8 mouse cellular contexts compared by ENCODE assay signal in the genomic region with DNA sequence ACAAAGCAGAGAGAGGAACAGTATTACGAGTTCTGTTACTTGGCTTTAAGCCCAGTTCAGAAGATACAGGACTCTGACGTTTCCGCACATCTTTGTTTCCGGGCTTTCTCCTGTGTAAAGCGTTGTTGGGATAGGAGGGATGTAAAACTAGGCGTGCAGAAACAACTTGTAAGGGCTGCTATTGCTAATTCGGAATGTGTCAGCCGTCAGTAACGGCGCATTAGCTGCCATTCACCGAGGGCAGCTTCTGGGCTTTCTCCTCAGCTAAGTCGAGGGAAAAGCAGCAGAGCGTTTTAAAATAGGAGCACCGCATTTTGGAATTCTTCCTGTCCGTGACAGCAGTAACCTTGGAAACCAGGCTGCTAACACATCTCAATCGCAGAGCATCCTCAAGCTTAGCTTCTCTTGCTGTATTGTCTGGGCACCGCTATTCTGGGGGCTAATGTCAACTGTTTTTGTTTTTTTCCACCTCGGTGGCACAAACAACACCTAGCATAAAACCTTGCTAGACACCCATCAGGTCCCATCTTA. TPM values are rescaled to one million over a fixed set of nuclear protein-coding genes. Genes with fewer than 3 reads are reported as not detected.
DNase-seq lines count a peak whose midpoint lies in the region; ATAC-seq and TF ChIP-seq lines count a peak whose summit lies in the region.

No protein-coding gene starts in this region.

- H3K9ac ChIP-seq in heart, embryonic 15.5 days, result peak overlapping the region; percentile 84
- H3K9ac ChIP-seq in lung, embryonic 16.5 days (ENCODE audit: low read length), result peak overlapping the region; percentile 85

- TF ChIP-seq CTCF in lung, adult 2 months (IDR thresholded peaks at IDR 0.05; ENCODE audit: insufficient read depth, low read length), result no peak
- no peak for TF ChIP-seq CTCF in layer of hippocampus, adult 2 months (conservative IDR thresholded peaks at IDR 0.05)

- no peak for TF ChIP-seq POLR2A in lung, adult 2 months (IDR thresholded peaks at IDR 0.05; ENCODE audit: borderline replicate concordance, extremely low read depth, low read depth, low read length)

- WGBS in lung, adult 2 months, result under 1% methylated on average over 18 of the region's 18 CpGs
- WGBS in heart, embryonic 15.5 days, result under 1% methylated on average over 18 of the region's 18 CpGs
- under 1% methylated on average over 18 of the region's 18 CpGs for WGBS in lung, embryonic 16.5 days

- H3K9me3 ChIP-seq in heart, embryonic 15.5 days (replicated peaks), result no peaks in the 10 kb centered on the region
- H3K9me3 ChIP-seq in lung, embryonic 16.5 days (ENCODE audit: control insufficient read depth, low read length), result no peaks in the 10 kb centered on the region

- DNase-seq in lung, adult 2 months, result no peak
- DNase-seq in lung, postnatal 25 days (ENCODE audit: low spot score), result no peak
- peak; percentile 45 to 61 for DNase-seq in cerebellum, postnatal 25 days
- DNase-seq in layer of hippocampus, adult 2 months (ENCODE audit: low spot score in 2 of 2), result peak; percentile 30 to 43
- DNase-seq in right cerebral cortex, adult 18-20 months, result peak; percentile 46
- no peak for DNase-seq in urinary bladder, postnatal 4 days (ENCODE audit: low spot score in 2 of 2)

- no peaks in the 10 kb centered on the region for H3K36me3 ChIP-seq in heart, embryonic 15.5 days
- 0 out of 2 replicates have a peak, but pooled peaks cover 2% of the 10 kb centered on the region for H3K36me3 ChIP-seq in lung, embryonic 16.5 days (ENCODE audit: control insufficient read depth, insufficient read depth, low read length)

- H3K27ac ChIP-seq in heart, embryonic 15.5 days, result peak overlapping the region; percentile 84
- H3K27ac ChIP-seq in layer of hippocampus, adult 2 months, result peak overlapping the region; percentile 97
- peak overlapping the region; percentile 73 for H3K27ac ChIP-seq in lung, embryonic 16.5 days (ENCODE audit: low read length)

- H3K4me3 ChIP-seq in lung, adult 2 months (replicated peaks; ENCODE audit: extremely low read depth, low read depth, low read length), result peak overlapping the region; percentile 76
- peak overlapping the region; percentile 94 for H3K4me3 ChIP-seq in heart, embryonic 15.5 days
- peak overlapping the region; percentile 95 for H3K4me3 ChIP-seq in layer of hippocampus, adult 2 months
- peak overlapping the region; percentile 81 for H3K4me3 ChIP-seq in lung, embryonic 16.5 days (ENCODE audit: low read length)

- 0 out of 2 replicates have a peak, but pooled peaks cover 2% of the 10 kb centered on the region for H3K27me3 ChIP-seq in heart, embryonic 15.5 days
- no peaks in the 10 kb centered on the region for H3K27me3 ChIP-seq in lung, embryonic 16.5 days (ENCODE audit: control insufficient read depth, insufficient read depth, low read depth, low read length)

- H3K4me2 ChIP-seq in heart, embryonic 15.5 days, result peak overlapping the region; percentile 93
- H3K4me2 ChIP-seq in lung, embryonic 16.5 days (ENCODE audit: low read depth, low read length), result peak overlapping the region; percentile 56

- peaks cover 7% of the 10 kb centered on the region; the same call in 1 of the 2 replicates for H3K4me1 ChIP-seq in lung, adult 2 months (ENCODE audit: control insufficient read depth, insufficient read depth, low read length)
- peaks cover 14% of the 10 kb centered on the region for H3K4me1 ChIP-seq in heart, embryonic 15.5 days (replicated peaks)
- peaks cover 12% of the 10 kb centered on the region for H3K4me1 ChIP-seq in lung, embryonic 16.5 days (replicated peaks; ENCODE audit: control insufficient read depth, insufficient read depth, low read length)

- 0 out of 2 replicates have a peak, but pooled peaks have one; percentile 2 for ATAC-seq in heart, embryonic 15.5 days (replicated peaks; ENCODE audit: insufficient number of reproducible peaks, insufficient read depth, low FRiP score, low read depth)
- no peak for ATAC-seq in lung, embryonic 16.5 days (ENCODE audit: low read depth)

RNA-seq across cellular contexts. Expression of a gene that starts 0.6 kb away (rescaled TPM):
- polyA plus RNA-seq in lung, adult 2 months (2012; rRNA removed), result 28.7 and 38.5 TPM in 2 replicates
- polyA plus RNA-seq in heart, embryonic 15.5 days (2015; fragmentation: Nextera tagmentation; extraction: Ambion mirVana), result 11.5 and 13.6 TPM in 2 replicates
- 100 to 1,000 TPM; 102 to 111 TPM for total RNA-seq in layer of hippocampus, adult 2 months (2021)
- polyA plus RNA-seq in lung, embryonic 16.5 days (2015; fragmentation: Nextera tagmentation; extraction: Ambion mirVana), result 14.6 and 17.6 TPM in 2 replicates

RNA-seq across cellular contexts. Expression of a gene that starts 59.2 kb away (rescaled TPM):
- 5.3 and 6.4 TPM in 2 replicates for polyA plus RNA-seq in lung, adult 2 months (2012; rRNA removed)
- polyA plus RNA-seq in heart, embryonic 15.5 days (2015; fragmentation: Nextera tagmentation; extraction: Ambion mirVana), result 36.6 and 47.3 TPM in 2 replicates
- total RNA-seq in layer of hippocampus, adult 2 months (2021), result 10 to 100 TPM; 32.6 to 35.4 TPM
- 2.6 and 4.4 TPM in 2 replicates for polyA plus RNA-seq in lung, embryonic 16.5 days (2015; fragmentation: Nextera tagmentation; extraction: Ambion mirVana)

Comparison
In these comparisons a context has a peak if more than half of its experiments do, and no peak if none do; other contexts are left out.
1. DNase-seq: peak in cerebellum, postnatal 25 days (2 of 2), layer of hippocampus, adult 2 months (2 of 2) and right cerebral cortex, adult 18-20 months (single experiment); none in lung, adult 2 months (single experiment), lung, postnatal 25 days (single experiment) and urinary bladder, postnatal 4 days (0 of 2).
2. Peak in every context shown above with its lines, with median percentiles within 50 percentile points of each other: H3K4me3 ChIP-seq and H3K27ac ChIP-seq.